Mouse (Mus musculus) ES-E14 (cell line): ENCODE results near the gene Mapk8ip2. TPM values are rescaled to one million over a fixed set of nuclear protein-coding genes. Genes with fewer than 3 reads are reported as not detected.

Source experiments
- DNase-seq: peaks from one replicate; pipeline ENCODE4 v3.0.0-alpha.2; 2013; ENCODE audit warnings: low read depth, low spot score
- H3K27ac ChIP-seq: 2 replicates; pipeline ENCODE4 v1.5.1; 2012; ENCODE audit warnings: low read depth, mild to moderate bottlenecking, low read length, moderate library complexity, mixed read lengths; ENCODE audit not compliant: poor library complexity, insufficient read depth, severe bottlenecking
- H3K36me3 ChIP-seq: 2 replicates; pipeline ENCODE4 v1.6.1; 2012; ENCODE audit warnings: mild to moderate bottlenecking, low read length, moderate library complexity, mixed read lengths; ENCODE audit not compliant: control insufficient read depth, poor library complexity, insufficient read depth, severe bottlenecking
- H3K4me1 ChIP-seq, 2 experiments: fragments of 150-350 bp in 1 of 2; sonication (generic) in 1 of 2; 2 replicates each; pipeline ENCODE4 v1.6.1; 2012; ENCODE audit warnings: low read length in 2 of 2, mild to moderate bottlenecking in 1 of 2, mixed read lengths in 1 of 2; ENCODE audit not compliant: control insufficient read depth in 2 of 2, insufficient read depth in 2 of 2, poor library complexity in 1 of 2
- H3K4me3 ChIP-seq, 2 experiments: fragments of 150-350 bp in 1 of 2; sonication (generic) in 1 of 2; 2 replicates each; pipeline ENCODE4 v1.5.1; 2012; ENCODE audit warnings: low read length in 2 of 2, low read depth in 1 of 2, mild to moderate bottlenecking in 1 of 2, mixed read lengths in 1 of 2; ENCODE audit not compliant: insufficient read depth in 1 of 2, poor library complexity in 1 of 2, severe bottlenecking in 1 of 2
- H3K9ac ChIP-seq: 2 replicates; pipeline ENCODE4 v1.6.1; 2012; ENCODE audit warnings: low read depth, mild to moderate bottlenecking, low read length, mixed read lengths; ENCODE audit not compliant: poor library complexity, insufficient read depth, severe bottlenecking
- H3K9me3 ChIP-seq: fragments of 150-350 bp; sonication (generic); 2 replicates; pipeline ENCODE4 v1.6.1; 2012; ENCODE audit warnings: low read depth, mild to moderate bottlenecking, low read length; ENCODE audit not compliant: control insufficient read depth, insufficient read depth
- CHD2 ChIP-seq: IDR thresholded peaks from 2 replicates; pipeline ENCODE4 v1.6.1; 2014; ENCODE audit warnings: mild to moderate bottlenecking, low read depth, low read length, inconsistent platforms
- HCFC1 ChIP-seq: IDR thresholded peaks from 2 replicates; pipeline ENCODE4 v1.6.1; 2012; ENCODE audit warnings: low read length, inconsistent platforms, borderline replicate concordance; ENCODE audit not compliant: insufficient read depth
- MAFK ChIP-seq: IDR thresholded peaks from 2 replicates; pipeline ENCODE4 v1.6.1; 2014; ENCODE audit warnings: mild to moderate bottlenecking, low read depth, low read length, inconsistent platforms; ENCODE audit not compliant: insufficient read depth
- ZC3H11A ChIP-seq: IDR thresholded peaks from 2 replicates; pipeline ENCODE4 v1.6.1; 2012; ENCODE audit warnings: low read depth, mild to moderate bottlenecking, inconsistent platforms, low read length, borderline replicate concordance
- ZNF384 ChIP-seq: IDR thresholded peaks from 2 replicates; pipeline ENCODE4 v1.6.1; 2012; ENCODE audit warnings: low read depth, low read length, inconsistent platforms
- in situ Hi-C, 2 experiments: fragments of 600-800 bp; cut with MboI; formaldehyde crosslinking; loops; one replicate each; pipeline ENCODE4 v1.15.1; 2025; ENCODE audit warnings: low sequenced_read_pairs in 2 of 2, inconsistent platforms in 1 of 2; ENCODE audit not compliant: unreplicated experiment in 2 of 2
- total RNA-seq: library from RNA; depleted of rRNA; stranded (reverse); fragments of 300-350 nt; gene quantifications from 2 replicates; pipeline ENCODE4 v1.2.3, GENCODE M21; 2012

Mapk8ip2 gene
- total RNA-seq, 1 experiment: 4.6 TPM

- peak overlapping the region; percentile 71 to 79 for H3K4me3 ChIP-seq
- H3K36me3 ChIP-seq: peaks cover 10% of the 10 kb centered on the region; the same call in 1 of the 2 replicates
- H3K4me1 ChIP-seq: peaks cover 8 to 43% of the 10 kb centered on the region in 2 experiments; a peak in 3 of 4 replicates
- H3K9ac ChIP-seq: peak overlapping the region; percentile 74
- H3K9me3 ChIP-seq: no peaks in the 10 kb centered on the region
- H3K27ac ChIP-seq: peak overlapping the region; percentile 72
- DNase-seq: peak; percentile 92
- TF ChIP-seq MAFK (no peak), HCFC1 (no peak), ZNF384 (no peak), CHD2 (no peak), ZC3H11A (no peak)
- in situ Hi-C loops: no loop called here
Measured at GRCm38 (mm10) chr15:89475611-89476474, 22.1 kb downstream of the Mapk8ip2 start.

DNA sequence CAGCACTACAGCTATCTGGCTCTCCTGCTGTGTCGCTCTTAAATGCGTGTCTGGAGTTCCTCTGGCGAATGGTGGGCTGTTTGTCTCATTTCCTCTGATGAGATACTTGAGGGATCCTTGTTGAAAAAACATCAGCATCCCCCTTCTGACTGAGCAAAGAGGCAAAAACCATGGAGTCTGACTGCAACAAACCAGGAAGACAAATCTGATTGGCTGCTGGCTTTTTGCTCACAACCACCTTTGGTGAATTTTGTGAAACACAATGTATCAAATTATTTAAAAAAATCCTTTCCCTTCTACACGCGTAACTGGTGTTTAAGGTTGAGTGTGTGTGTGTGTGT is 22.7 kb downstream of the Mapk8ip2 start:
- Histone ChIP-seq H3K27ac (peak overlapping the region; percentile 72), H3K9ac (peak overlapping the region; percentile 74), H3K4me3 (peak overlapping the region; percentile 71 to 79), H3K4me1 (peaks cover 11 to 40% of the 10 kb centered on the region in 2 experiments; a peak in 3 of 4 replicates), H3K36me3 (peaks cover 10% of the 10 kb centered on the region; the same call in 1 of the 2 replicates), H3K9me3 (no peaks in the 10 kb centered on the region)
- TF ChIP-seq HCFC1 (no peak), ZC3H11A (no peak), ZNF384 (no peak), MAFK (no peak), CHD2 (no peak)
- in situ Hi-C loops: no loop called here
- DNase-seq: no peak

GRCm38 (mm10) chr15:89477091-89477491 is 23.4 kb downstream of the Mapk8ip2 start, which contains the start of gene Arsa:
TSS of gene Arsa (minus strand) at chr15:89477425.
- H3K4me1 ChIP-seq: peaks cover 11 to 40% of the 10 kb centered on the region in 2 experiments; a peak in 3 of 4 replicates

DNA sequence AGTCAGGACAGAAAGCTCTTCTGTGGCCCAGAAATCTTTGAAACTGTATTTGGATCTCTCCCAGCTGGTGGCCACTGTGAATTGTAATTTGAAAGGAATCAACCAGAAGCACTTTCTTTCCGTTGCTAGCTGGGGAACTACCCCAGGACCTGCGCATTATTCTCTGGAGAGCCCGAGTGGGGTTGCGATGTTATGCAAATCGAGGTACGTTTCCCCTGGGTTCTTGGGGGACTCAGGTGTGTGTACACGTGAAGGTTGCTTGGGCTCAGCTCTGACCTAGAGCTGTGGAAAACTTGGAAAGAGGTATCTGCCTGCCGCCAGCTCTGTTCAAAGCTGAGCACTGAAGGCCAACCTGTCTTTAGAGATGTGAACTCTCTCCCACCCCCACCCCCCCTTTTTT is 24.1 kb downstream of the Mapk8ip2 start:
- no peak for TF ChIP-seq ZC3H11A
- TF ChIP-seq ZNF384: no peak
- no peak for TF ChIP-seq CHD2
- no peak for TF ChIP-seq HCFC1
- no peak for TF ChIP-seq MAFK
- H3K27ac ChIP-seq: peak overlapping the region; percentile 82
- no peak for DNase-seq
- peaks cover 10% of the 10 kb centered on the region; the same call in 1 of the 2 replicates for H3K36me3 ChIP-seq
- H3K9me3 ChIP-seq: no peaks in the 10 kb centered on the region
- H3K9ac ChIP-seq: no peak overlapping the region; the same call in 1 of the 2 replicates
- in situ Hi-C loops: no loop called here
- H3K4me1 ChIP-seq: peaks cover 11 to 40% of the 10 kb centered on the region in 2 experiments; a peak in 3 of 4 replicates
- peak overlapping the region in 1 of 2 experiments; percentile 56; a peak in 2 of 4 replicates for H3K4me3 ChIP-seq

More at GRCm38 (mm10) chr15:89477091-89477491, 23.4 kb downstream of the Mapk8ip2 start, which contains the start of gene Arsa:
- H3K27ac ChIP-seq: peak within 1 kb of the TSS; percentile 82
- no peak for DNase-seq
- H3K4me3 ChIP-seq: peak within 1 kb of the TSS; percentile 71 to 79
- H3K36me3 ChIP-seq: peaks cover 10% of the 10 kb centered on the region; the same call in 1 of the 2 replicates
- in situ Hi-C loops: no loop called here
- H3K9ac ChIP-seq: peak within 1 kb of the TSS; percentile 74
- TF ChIP-seq ZNF384 (no peak), ZC3H11A (no peak), MAFK (no peak), CHD2 (no peak), HCFC1 (no peak)
- no peaks in the 10 kb centered on the region for H3K9me3 ChIP-seq
